ENCODE assay signal across 9 mouse cellular contexts in genomic region chr3:22308962-22309361, GRCm38 (mm10).
DNase-seq lines count a peak whose midpoint lies in the region; ATAC-seq and TF ChIP-seq lines count a peak whose summit lies in the region.
"Had no signal": no experiment of that assay in that cellular context is flagged by ENCODE, and none has a peak within 500 bp of the region (broad histone marks: within the 10 kb centered on the region; RNA-seq: fewer than 3 reads in every experiment).

No protein-coding gene starts in this region.

- no peaks in the 10 kb centered on the region for H3K36me3 ChIP-seq in lung, postnatal 0 days (ENCODE audit: insufficient read depth, low read length)
- H3K36me3 ChIP-seq: limb, embryonic 12.5 days had no signal

- peak; percentile 92 for TF ChIP-seq CTCF in lung, postnatal 0 days (IDR thresholded peaks at IDR 0.05)

- no peak overlapping the region for H3K9ac ChIP-seq in lung, postnatal 0 days (replicated peaks; ENCODE audit: low read depth)
- H3K9ac ChIP-seq: limb, embryonic 12.5 days had no signal

- H3K27ac ChIP-seq in lung, postnatal 0 days (ENCODE audit: low read length): no peak overlapping the region
- H3K27ac ChIP-seq: limb, embryonic 12.5 days had no signal

- H3K4me3 ChIP-seq in lung, postnatal 0 days (ENCODE audit: low read depth, low read length): no peak overlapping the region
- H3K4me3 ChIP-seq: limb, embryonic 12.5 days had no signal

- H3K4me1 ChIP-seq in lung, postnatal 0 days (ENCODE audit: insufficient read depth, low read depth, low read length): no peaks in the 10 kb centered on the region
- H3K4me1 ChIP-seq: limb, embryonic 12.5 days had no signal

- peak; percentile 88 for ATAC-seq in granulocyte monocyte progenitor cell, adult 5-6 weeks (replicated peaks; ENCODE audit: poor library complexity, severe bottlenecking)
- ATAC-seq in lung, postnatal 0 days: no peak

- no peaks in the 10 kb centered on the region for H3K9me3 ChIP-seq in lung, postnatal 0 days (ENCODE audit: low read length)
- H3K9me3 ChIP-seq: limb, embryonic 12.5 days had no signal

- peak; percentile 23 to 41 for DNase-seq in CD8-positive naive resting alpha-beta T cell, adult 2 months (ENCODE audit: low read depth in 2 of 2, low spot score in 2 of 2)
- peak; percentile 51 for DNase-seq in adrenal gland, adult 2 months
- DNase-seq in embryo, embryonic 11 days: peak; percentile 66
- peak; percentile 51 to 85 for DNase-seq in layer of hippocampus, adult 18-20 months (ENCODE audit: low spot score in 2 of 2)
- DNase-seq in lung, postnatal 0 days (ENCODE audit: low spot score): peak; percentile 37
- DNase-seq in retina, postnatal 1 day: peak; percentile 76
- DNase-seq in urinary bladder, postnatal 25 days (ENCODE audit: low spot score): peak; percentile 53

- H3K4me2 ChIP-seq in lung, postnatal 0 days (replicated peaks; ENCODE audit: low read depth, low read length): no peak overlapping the region
- H3K4me2 ChIP-seq: limb, embryonic 12.5 days had no signal

- WGBS in lung, postnatal 0 days: 6% methylated on average over 4 of the region's 4 CpGs

- TF ChIP-seq EP300 in lung, postnatal 0 days (IDR thresholded peaks at IDR 0.05): no peak

- H3K27me3 ChIP-seq in lung, postnatal 0 days (replicated peaks; ENCODE audit: insufficient read depth, low read length): no peaks in the 10 kb centered on the region
- H3K27me3 ChIP-seq: limb, embryonic 12.5 days had no signal
